Mouse (Mus musculus): ENCODE results near the gene Btd. TPM values are rescaled to one million over a fixed set of nuclear protein-coding genes. Genes with fewer than 3 reads are reported as not detected.

Btd gene
- polyA plus RNA-seq, 2 experiments from 2014 or later = 19.7 to 29.2 TPM

GRCm38 (mm10) chr14:31647991-31648390, 7.2 kb downstream of the Btd start:
- ATAC-seq = no peak

- ATAC-seq = no peak
Measured at GRCm38 (mm10) chr14:31650347-31650746, 9.5 kb downstream of the Btd start.

GRCm38 (mm10) chr14:31651206-31651605, 10.4 kb downstream of the Btd start:
- ATAC-seq = no peak

GRCm38 (mm10) chr14:31652106-31652505, 11.3 kb downstream of the Btd start:
- ATAC-seq = no peak

- ATAC-seq = no peak
Measured at GRCm38 (mm10) chr14:31652624-31653023, 11.8 kb downstream of the Btd start.

- ATAC-seq = no peak
Measured at GRCm38 (mm10) chr14:31653101-31653875, 12.5 kb downstream of the Btd start.

GRCm38 (mm10) chr14:31654816-31655215, 14.0 kb downstream of the Btd start:
- no peak for ATAC-seq

- ATAC-seq = no peak
Measured at GRCm38 (mm10) chr14:31655406-31655805, 14.6 kb downstream of the Btd start.

GRCm38 (mm10) chr14:31656386-31656785, 15.6 kb downstream of the Btd start:
- ATAC-seq = no peak

GRCm38 (mm10) chr14:31656857-31657645, 16.2 kb downstream of the Btd start:
- peak; percentile 68 for ATAC-seq

- no peak for ATAC-seq
Measured at GRCm38 (mm10) chr14:31658126-31658680, 17.4 kb downstream of the Btd start.

GRCm38 (mm10) chr14:31659501-31660181, 18.8 kb downstream of the Btd start:
- ATAC-seq = no peak

- ATAC-seq = no peak
Measured at GRCm38 (mm10) chr14:31660312-31661093, 19.7 kb downstream of the Btd start.

- ATAC-seq = peak; percentile 71
Measured at GRCm38 (mm10) chr14:31661671-31662554, 21.1 kb downstream of the Btd start.

GRCm38 (mm10) chr14:31662555-31663211, 21.9 kb downstream of the Btd start:
- ATAC-seq = peak; percentile 5

- no peak for ATAC-seq
Measured at GRCm38 (mm10) chr14:31663376-31664099, 22.7 kb downstream of the Btd start.

GRCm38 (mm10) chr14:31664100-31664902, 23.5 kb downstream of the Btd start:
- no peak for ATAC-seq

- ATAC-seq = peak; percentile 66
Measured at GRCm38 (mm10) chr14:31664903-31665565, 24.2 kb downstream of the Btd start.

Data from activated CD4-positive, CD25-positive, alpha-beta regulatory T cell, adult 4 months (primary cell).